Mouse (Mus musculus) kidney, postnatal 0 days (tissue): ENCODE measurements around the gene Mettl18. TPM values are rescaled to one million over a fixed set of nuclear protein-coding genes. Genes with fewer than 3 reads are reported as not detected.

ENCODE experiments used
- ATAC-seq: fragments of 200-750 bp; cut with Nextera tagmentation; replicated peaks from 2 replicates; pipeline ENCODE4 v1.8.0; 2017; ENCODE audit warnings: low read depth, moderate number of reproducible peaks, moderate TSS enrichment, moderate library complexity; ENCODE audit not compliant: low FRiP score
- DNase-seq: peaks from one replicate; pipeline ENCODE4 v3.0.0-alpha.2; 2016; ENCODE audit warnings: low spot score
- H3K27ac ChIP-seq: fragments of 300-500 bp; sonication (generic); 2 replicates; pipeline ENCODE4 v1.5.1; 2014; ENCODE audit warnings: mild to moderate bottlenecking
- H3K27me3 ChIP-seq: fragments of 300-500 bp; sonication (generic); 2 replicates; pipeline ENCODE4 v1.6.1; 2014; ENCODE audit warnings: low read length, mixed read lengths; ENCODE audit not compliant: insufficient read depth
- H3K36me3 ChIP-seq: fragments of 300-500 bp; sonication (generic); 2 replicates; pipeline ENCODE4 v1.6.1; 2014; ENCODE audit warnings: low read length, mixed read lengths; ENCODE audit not compliant: insufficient read depth
- H3K4me1 ChIP-seq: fragments of 300-500 bp; sonication (generic); replicated peaks from 2 replicates; pipeline ENCODE4 v1.6.1; 2014; ENCODE audit warnings: antibody characterized with exemption, low read length, mixed read lengths; ENCODE audit not compliant: insufficient read depth
- H3K4me2 ChIP-seq: fragments of 300-500 bp; sonication (generic); 2 replicates; pipeline ENCODE4 v1.6.1; 2014; ENCODE audit warnings: mild to moderate bottlenecking, low read length, moderate library complexity, mixed read lengths
- H3K4me3 ChIP-seq: fragments of 300-500 bp; sonication (generic); replicated peaks from 2 replicates; pipeline ENCODE4 v1.5.1; 2014; ENCODE audit warnings: low read depth, low read length
- H3K9ac ChIP-seq: fragments of 300-500 bp; sonication (generic); 2 replicates; pipeline ENCODE4 v1.6.1; 2014; ENCODE audit warnings: low read depth, low read length
- H3K9me3 ChIP-seq: fragments of 300-500 bp; sonication (generic); replicated peaks from 2 replicates; pipeline ENCODE4 v1.6.1; 2016; ENCODE audit warnings: low read length, inconsistent platforms, mixed read lengths
- CTCF ChIP-seq: IDR thresholded peaks from 2 replicates; pipeline ENCODE4 v1.5.1; 2016; ENCODE audit warnings: antibody characterized with exemption, low read depth, mild to moderate bottlenecking, moderate library complexity
- WGBS: fragments of 180-500 bp; shearing (Covaris S2); extraction: QIAGEN DNeasy Blood & Tissue Kit; methylation state at CpG from one replicate; pipeline ENCODE4 v1.1.7; 2014; 5-methylcytosine and 5-hydroxymethylcytosine counted together
- polyA plus RNA-seq: library from polyadenylated mRNA; unstranded; fragments of >200 nt; fragmentation: Nextera tagmentation; extraction: Ambion mirVana; gene quantifications from 2 replicates; pipeline ENCODE4 v1.2.1, GENCODE M21; 2015

The Mettl18 gene
- polyA plus RNA-seq, 1 experiment from 2014 or later = 12.6 TPM

- Histone ChIP-seq H3K4me2 (no peak overlapping the region), H3K9ac (no peak overlapping the region), H3K27me3 (no peaks in the 10 kb centered on the region), H3K27ac (no peak overlapping the region), H3K36me3 (0 out of 2 replicates have a peak, but pooled peaks cover 2% of the 10 kb centered on the region), H3K9me3 (no peaks in the 10 kb centered on the region), H3K4me3 (no peak overlapping the region), H3K4me1 (no peaks in the 10 kb centered on the region)
- DNase-seq (no peak), ATAC-seq (no peak)
- TF ChIP-seq CTCF = no peak
- 60% methylated on average over 1 of the region's 1 CpGs for WGBS
Observed at GRCm38 (mm10) chr1:163976515-163976914, 18.2 kb upstream of the Mettl18 start.

GRCm38 (mm10) chr1:163992371-163992770 is 2.3 kb upstream of the Mettl18 start:
- no peaks in the 10 kb centered on the region for H3K27me3 ChIP-seq
- H3K4me2 ChIP-seq = no peak overlapping the region
- H3K9ac ChIP-seq = no peak overlapping the region
- 45% methylated on average over 4 of the region's 4 CpGs for WGBS
- ATAC-seq (no peak), DNase-seq (peak; percentile 8)
- no peaks in the 10 kb centered on the region; the same call in 1 of the 2 replicates for H3K4me1 ChIP-seq
- TF ChIP-seq CTCF = no peak
- no peak overlapping the region for H3K27ac ChIP-seq
- H3K4me3 ChIP-seq = no peak overlapping the region
- H3K36me3 ChIP-seq = no peaks in the 10 kb centered on the region
- no peaks in the 10 kb centered on the region for H3K9me3 ChIP-seq

GRCm38 (mm10) chr1:163994173-163994720 is 442 bp upstream of the Mettl18 start:
- peak; percentile 23 for DNase-seq

GRCm38 (mm10) chr1:163995609-163995913 is 872 bp downstream of the Mettl18 start:
- Histone ChIP-seq H3K4me1 (no peaks in the 10 kb centered on the region; the same call in 1 of the 2 replicates), H3K4me3 (no peak overlapping the region), H3K9ac (no peak overlapping the region), H3K27ac (no peak overlapping the region), H3K9me3 (no peaks in the 10 kb centered on the region), H3K27me3 (no peaks in the 10 kb centered on the region), H3K36me3 (no peaks in the 10 kb centered on the region), H3K4me2 (peak overlapping the region; percentile 78)
- no peak for TF ChIP-seq CTCF
- DNase-seq (no peak), ATAC-seq (no peak)
- WGBS = 69% methylated on average over 2 of the region's 2 CpGs

More at GRCm38 (mm10) chr1:163994173-163994720, 442 bp upstream of the Mettl18 start:
- Histone ChIP-seq H3K4me2 (peak overlapping the region; percentile 78), H3K36me3 (no peaks in the 10 kb centered on the region), H3K9ac (peak overlapping the region; percentile 68), H3K9me3 (no peaks in the 10 kb centered on the region), H3K27ac (0 out of 2 replicates have a peak overlapping the region, but pooled peaks have one; percentile 78), H3K4me1 (no peaks in the 10 kb centered on the region; the same call in 1 of the 2 replicates), H3K27me3 (no peaks in the 10 kb centered on the region), H3K4me3 (peak overlapping the region; percentile 70)
- ATAC-seq = peak; percentile 3; the same call in 1 of the 2 replicates
- 1% methylated on average over 38 of the region's 38 CpGs for WGBS
- no peak for TF ChIP-seq CTCF

- no peak for TF ChIP-seq CTCF
- H3K9ac ChIP-seq = no peak overlapping the region
Observed at GRCm38 (mm10) chr1:164001831-164002452, 7.3 kb downstream of the Mettl18 start.

GRCm38 (mm10) chr1:164004311-164004710 is 9.6 kb downstream of the Mettl18 start:
- no peak for TF ChIP-seq CTCF
- no peaks in the 10 kb centered on the region for H3K27me3 ChIP-seq
- no peak overlapping the region for H3K4me2 ChIP-seq
- H3K4me1 ChIP-seq = no peaks in the 10 kb centered on the region
- H3K4me3 ChIP-seq = no peak overlapping the region
- H3K27ac ChIP-seq = no peak overlapping the region
- ATAC-seq = no peak
- 72% methylated on average over 3 of the region's 3 CpGs for WGBS
- DNase-seq = no peak
- H3K36me3 ChIP-seq = no peaks in the 10 kb centered on the region
- H3K9ac ChIP-seq = no peak overlapping the region
- no peaks in the 10 kb centered on the region for H3K9me3 ChIP-seq

More at GRCm38 (mm10) chr1:164001831-164002452, 7.3 kb downstream of the Mettl18 start:
- ATAC-seq (no peak), DNase-seq (no peak)
- Histone ChIP-seq H3K36me3 (no peaks in the 10 kb centered on the region), H3K4me2 (no peak overlapping the region), H3K4me1 (no peaks in the 10 kb centered on the region), H3K9me3 (no peaks in the 10 kb centered on the region), H3K4me3 (no peak overlapping the region), H3K27ac (no peak overlapping the region), H3K27me3 (no peaks in the 10 kb centered on the region)
- WGBS = 79% methylated on average over 6 of the region's 6 CpGs

- 33% methylated on average over 2 of the region's 2 CpGs for WGBS
- no peak overlapping the region for H3K9ac ChIP-seq
- TF ChIP-seq CTCF = peak; percentile 84
- H3K27ac ChIP-seq = no peak overlapping the region
- no peaks in the 10 kb centered on the region for H3K27me3 ChIP-seq
- no peak overlapping the region for H3K4me2 ChIP-seq
- no peak overlapping the region for H3K4me3 ChIP-seq
- DNase-seq (peak; percentile 42), ATAC-seq (no peak)
- H3K4me1 ChIP-seq = no peaks in the 10 kb centered on the region
- no peaks in the 10 kb centered on the region for H3K36me3 ChIP-seq
- no peaks in the 10 kb centered on the region for H3K9me3 ChIP-seq
Observed at GRCm38 (mm10) chr1:164009235-164009634, 14.5 kb downstream of the Mettl18 start.
